Mouse (Mus musculus) inflammation-experienced regulatory T-cells, adult 6 months (primary cell): Measurements from ENCODE around the gene Zbtb38. TPM values are rescaled to one million over a fixed set of nuclear protein-coding genes. Genes with fewer than 3 reads are reported as not detected.

Experiments used
- ATAC-seq: one replicate; pipeline ENCODE4 v1.8.0; 2017
- polyA plus RNA-seq, 3 experiments: library from polyadenylated mRNA; unstranded; fragments of 100-300 nt; shearing (Covaris generic); gene quantifications; one replicate each; pipeline ENCODE4 v1.2.1; 2017

Zbtb38 gene
- polyA plus RNA-seq, 3 experiments from 2014 or later, result 53.9 to 73.9 (median 69.4) TPM

GRCm38 (mm10) chr9:96636423-96637156, 116.0 kb downstream of the Zbtb38 start:
- ATAC-seq, result no peak

- ATAC-seq, result no peak
Measured at GRCm38 (mm10) chr9:96635899-96636298, 116.7 kb downstream of the Zbtb38 start.

- ATAC-seq, result no peak
Measured at GRCm38 (mm10) chr9:96635176-96635575, 117.5 kb downstream of the Zbtb38 start.

- ATAC-seq, result no peak
Measured at GRCm38 (mm10) chr9:96633771-96634170, 118.9 kb downstream of the Zbtb38 start.

Other genes starting within 250 kb of the Zbtb38 start
- not detected for gene Gm28729, start 227.6 kb downstream of the Zbtb38 start, polyA plus RNA-seq
- gene Rasa2, start 121.2 kb downstream of the Zbtb38 start, polyA plus RNA-seq, result 10 to 100 TPM; 31.5 to 41.1 (median 34.3) TPM
- 10 to 100 TPM in 2 of 3 experiments, 1 to 10 TPM in 1; 7.9 to 15.6 (median 15.2) TPM for gene Pxylp1, start 139.8 kb upstream of the Zbtb38 start, polyA plus RNA-seq